In genomic region chr17:65683731-65684130, GRCm38 (mm10) we compare ENCODE assay signal across 12 mouse cellular contexts. TPM values are rescaled to one million over a fixed set of nuclear protein-coding genes. Genes with fewer than 3 reads are reported as not detected.
DNase-seq lines count a peak whose midpoint lies in the region; ATAC-seq and TF ChIP-seq lines count a peak whose summit lies in the region.
"Had no signal": no experiment of that assay in that cellular context is flagged by ENCODE, and none has a peak within 500 bp of the region (broad histone marks: within the 10 kb centered on the region; RNA-seq: fewer than 3 reads in every experiment).

No protein-coding gene starts in this region.

- H3K4me1 ChIP-seq in heart, embryonic 11.5 days (ENCODE audit: control insufficient read depth, insufficient read depth, low read length) = peaks cover 9% of the 10 kb centered on the region
- H3K4me1 ChIP-seq in midbrain, postnatal 0 days (ENCODE audit: insufficient read depth, low read length) = no peaks in the 10 kb centered on the region
- H3K4me1 ChIP-seq in midbrain, embryonic 13.5 days (replicated peaks) = 0 out of 2 replicates have a peak, but pooled peaks cover 5% of the 10 kb centered on the region
- H3K4me1 ChIP-seq: liver, embryonic 15.5 days had no signal

- H3K4me3 ChIP-seq in heart, embryonic 11.5 days (ENCODE audit: low read depth, low read length) = no peak overlapping the region
- no peak overlapping the region for H3K4me3 ChIP-seq in midbrain, postnatal 0 days (ENCODE audit: low read depth, low read length)
- H3K4me3 ChIP-seq in midbrain, embryonic 13.5 days (replicated peaks) = no peak overlapping the region
- H3K4me3 ChIP-seq: embryonic facial prominence, embryonic 13.5 days; liver, embryonic 15.5 days; midbrain, embryonic 12.5 days had no signal

- H3K9me3 ChIP-seq in heart, embryonic 11.5 days (replicated peaks; ENCODE audit: control insufficient read depth, low read length) = no peaks in the 10 kb centered on the region
- H3K9me3 ChIP-seq in midbrain, postnatal 0 days (ENCODE audit: low read length) = no peaks in the 10 kb centered on the region
- no peaks in the 10 kb centered on the region for H3K9me3 ChIP-seq in midbrain, embryonic 13.5 days
- H3K9me3 ChIP-seq: embryonic facial prominence, embryonic 13.5 days; liver, embryonic 15.5 days; midbrain, embryonic 12.5 days had no signal

- peak; percentile 96 for DNase-seq in heart, adult 11 months
- peak; percentile 77 for DNase-seq in midbrain, postnatal 0 days (ENCODE audit: low spot score)
- DNase-seq in gastrocnemius, postnatal 14 days = peak; percentile 56
- DNase-seq in skeletal muscle tissue, adult 2 months (ENCODE audit: low read depth, low spot score) = peak; percentile 76
- no peak for DNase-seq in MN1 (ENCODE audit: low spot score)
- no peak for DNase-seq in urinary bladder, postnatal 25 days (ENCODE audit: low spot score)
- DNase-seq: kidney, adult 8-10 months had no signal

- no peak for TF ChIP-seq CTCF in midbrain, postnatal 0 days (IDR thresholded peaks at IDR 0.05)

- H3K9ac ChIP-seq in heart, embryonic 11.5 days (ENCODE audit: low read depth, low read length) = no peak overlapping the region
- no peak overlapping the region for H3K9ac ChIP-seq in midbrain, postnatal 0 days (replicated peaks; ENCODE audit: low read length, poor library complexity, severe bottlenecking)
- H3K9ac ChIP-seq in midbrain, embryonic 13.5 days (replicated peaks) = no peak overlapping the region
- H3K9ac ChIP-seq: embryonic facial prominence, embryonic 13.5 days; liver, embryonic 15.5 days; midbrain, embryonic 12.5 days had no signal

- H3K4me2 ChIP-seq in heart, embryonic 11.5 days = no peak overlapping the region
- no peak overlapping the region for H3K4me2 ChIP-seq in midbrain, postnatal 0 days (ENCODE audit: low read depth, low read length, poor library complexity, severe bottlenecking)
- H3K4me2 ChIP-seq in midbrain, embryonic 13.5 days (replicated peaks) = no peak overlapping the region
- H3K4me2 ChIP-seq: embryonic facial prominence, embryonic 13.5 days; liver, embryonic 15.5 days; midbrain, embryonic 12.5 days had no signal

- ATAC-seq in heart, embryonic 11.5 days (replicated peaks; ENCODE audit: insufficient number of reproducible peaks, low FRiP score, low TSS enrichment) = no peak
- ATAC-seq in midbrain, postnatal 0 days (ENCODE audit: low FRiP score) = 0 out of 2 replicates have a peak, but pooled peaks have one; percentile 49
- no peak for ATAC-seq in midbrain, embryonic 13.5 days

- intact Hi-C loops in gastrocnemius, postnatal 14 days (cut with DNase I; ENCODE audit: low total_unique reads) = no loop called here

- H3K27me3 ChIP-seq in heart, embryonic 11.5 days (ENCODE audit: control insufficient read depth, insufficient read depth, low read length) = no peaks in the 10 kb centered on the region
- no peaks in the 10 kb centered on the region for H3K27me3 ChIP-seq in midbrain, postnatal 0 days (ENCODE audit: insufficient read depth, low read length)
- no peaks in the 10 kb centered on the region for H3K27me3 ChIP-seq in midbrain, embryonic 13.5 days
- H3K27me3 ChIP-seq: embryonic facial prominence, embryonic 13.5 days; liver, embryonic 15.5 days; midbrain, embryonic 12.5 days had no signal

- no peaks in the 10 kb centered on the region for H3K36me3 ChIP-seq in heart, embryonic 11.5 days (ENCODE audit: control insufficient read depth, insufficient read depth, low read length)
- H3K36me3 ChIP-seq in midbrain, postnatal 0 days (ENCODE audit: insufficient read depth, low read length) = no peaks in the 10 kb centered on the region
- no peaks in the 10 kb centered on the region for H3K36me3 ChIP-seq in midbrain, embryonic 13.5 days
- H3K36me3 ChIP-seq: embryonic facial prominence, embryonic 13.5 days; liver, embryonic 15.5 days; midbrain, embryonic 12.5 days had no signal

- WGBS in heart, embryonic 11.5 days (ENCODE audit: insufficient replicate concordance) = 61% methylated on average over 2 of the region's 2 CpGs
- WGBS in midbrain, postnatal 0 days = 70% methylated on average over 2 of the region's 2 CpGs
- 89% methylated on average over 2 of the region's 2 CpGs for WGBS in midbrain, embryonic 13.5 days

- H3K27ac ChIP-seq in heart, embryonic 11.5 days (ENCODE audit: low read depth, low read length) = no peak overlapping the region
- 0 out of 2 replicates have a peak overlapping the region, but pooled peaks have one; percentile 6 for H3K27ac ChIP-seq in midbrain, postnatal 0 days (ENCODE audit: low read depth, low read length)
- no peak overlapping the region for H3K27ac ChIP-seq in midbrain, embryonic 13.5 days
- H3K27ac ChIP-seq: embryonic facial prominence, embryonic 13.5 days; liver, embryonic 15.5 days; midbrain, embryonic 12.5 days had no signal

RNA-seq across cellular contexts. Expression of gene Txndc2, which starts 41.8 kb away (rescaled TPM):
- polyA plus RNA-seq in heart, embryonic 11.5 days (2014; fragmentation: Nextera tagmentation; extraction: Ambion mirVana) = not detected in 2 replicates
- total RNA-seq in midbrain, postnatal 0 days (2014; rRNA removed) = not detected in 2 replicates
- not detected in 2 replicates for polyA plus RNA-seq in midbrain, postnatal 0 days (2015; fragmentation: Nextera tagmentation; extraction: Ambion mirVana)
- polyA plus RNA-seq in midbrain, embryonic 13.5 days (2015; fragmentation: Nextera tagmentation; extraction: Ambion mirVana) = 0.26 TPM in 1 of 2 replicates, not detected in the other
- total RNA-seq in gastrocnemius, postnatal 14 days (2021) = not detected
- polyA plus RNA-seq: embryonic facial prominence, embryonic 13.5 days; liver, embryonic 15.5 days had no signal

Comparison
In these comparisons a context has a peak if more than half of its experiments do, and no peak if none do; other contexts are left out.
1. DNase-seq: peak in heart, adult 11 months (single experiment), midbrain, postnatal 0 days (single experiment), gastrocnemius, postnatal 14 days (single experiment) and skeletal muscle tissue, adult 2 months (single experiment); none in MN1 (single experiment) and urinary bladder, postnatal 25 days (single experiment).